Mouse (Mus musculus) left cerebral cortex, adult 6 months (tissue): ENCODE data around the gene Nat8f7. TPM values are rescaled to one million over a fixed set of nuclear protein-coding genes. Genes with fewer than 3 reads are reported as not detected.

Source experiments
- long read RNA-seq, 2 experiments: library from polyadenylated mRNA; unstranded; transcript quantifications; one replicate each; pipeline ENCODE4 v2.0.0; 2019 to 2020
- polyA plus RNA-seq: library from polyadenylated mRNA; unstranded; fragments of <200 nt; fragmentation: Nextera tagmentation; gene quantifications from 2 replicates; pipeline ENCODE4 v1.2.3, GENCODE M21; 2021

Gene Nat8f7
- 0.88 TPM in 2 replicates for polyA plus RNA-seq
- long read RNA-seq, experiment 1 = 0 reads
- long read RNA-seq, experiment 2 = 0 reads

GRCm38 (mm10) chr6:85713105-85713504, at the start of gene Nat8f7:
Nat8f7 (minus strand) TSS chr6:85713205.

Other genes with a start within 250 kb of the Nat8f7 start
- gene Fbxo41, start 210.2 kb downstream of the Nat8f7 start, polyA plus RNA-seq = 13.2 and 15.0 TPM in 2 replicates
- gene Egr4, start 199.6 kb downstream of the Nat8f7 start, polyA plus RNA-seq = 6.2 and 72.1 TPM in 2 replicates
- 0.43 and 0.53 TPM in 2 replicates for gene Alms1, start 125.7 kb downstream of the Nat8f7 start, polyA plus RNA-seq
- gene Nat8f3, start 52.5 kb upstream of the Nat8f7 start, polyA plus RNA-seq = 3.7 and 8.5 TPM in 2 replicates
- gene Nat8f6, start 107.7 kb upstream of the Nat8f7 start, polyA plus RNA-seq = 0.23 and 0.51 TPM in 2 replicates
- 4.1 and 4.2 TPM in 2 replicates for gene Nat8f5, start 107.8 kb upstream of the Nat8f7 start, polyA plus RNA-seq
- gene Nat8, start 118.9 kb upstream of the Nat8f7 start, polyA plus RNA-seq = 2.3 and 2.7 TPM in 2 replicates
- gene Nat8f2, start 156.0 kb upstream of the Nat8f7 start, polyA plus RNA-seq = 0.04 and 0.12 TPM in 2 replicates
- gene Nat8f4, start 191.7 kb upstream of the Nat8f7 start, polyA plus RNA-seq = 7.3 and 9.2 TPM in 2 replicates
- gene Tprkb, start 198.7 kb upstream of the Nat8f7 start, polyA plus RNA-seq = 90.7 and 91.6 TPM in 2 replicates
- gene Nat8f1, start 202.5 kb upstream of the Nat8f7 start, polyA plus RNA-seq = 40.6 and 46.9 TPM in 2 replicates
- gene Dusp11, start 248.5 kb upstream of the Nat8f7 start, polyA plus RNA-seq = 10.1 and 12.5 TPM in 2 replicates